Mouse (Mus musculus) neural tube, embryonic 13.5 days (tissue): ENCODE data around the gene Taar7f. TPM values are rescaled to one million over a fixed set of nuclear protein-coding genes. Genes with fewer than 3 reads are reported as not detected.
"Not testable (repeated sequence)": the region's sequence is repeated elsewhere in the genome, so short reads cannot be mapped to it uniquely, and the experiment has no call there.

Source experiments
- ATAC-seq: fragments of 200-750 bp; cut with Nextera tagmentation; 2 replicates; pipeline ENCODE4 v1.8.0; 2017; ENCODE audit warnings: low read depth, mild to moderate bottlenecking, moderate TSS enrichment, moderate library complexity
- H3K27ac ChIP-seq: fragments of 300-500 bp; sonication (generic); replicated peaks from 2 replicates; pipeline ENCODE4 v1.5.1; 2015; ENCODE audit warnings: moderate library complexity, mild to moderate bottlenecking, inconsistent platforms
- H3K27me3 ChIP-seq: fragments of 300-500 bp; sonication (generic); 2 replicates; pipeline ENCODE4 v1.6.1; 2015; ENCODE audit warnings: mild to moderate bottlenecking, inconsistent platforms
- H3K36me3 ChIP-seq: fragments of 300-500 bp; sonication (generic); 2 replicates; pipeline ENCODE4 v1.6.1; 2015; ENCODE audit warnings: mild to moderate bottlenecking, inconsistent platforms
- H3K4me1 ChIP-seq: fragments of 300-500 bp; sonication (generic); replicated peaks from 2 replicates; pipeline ENCODE4 v1.6.1; 2015; ENCODE audit warnings: inconsistent platforms
- H3K4me2 ChIP-seq: fragments of 300-500 bp; sonication (generic); 2 replicates; pipeline ENCODE4 v1.6.1; 2015; ENCODE audit warnings: inconsistent platforms, mild to moderate bottlenecking, moderate library complexity
- H3K4me3 ChIP-seq: fragments of 300-500 bp; sonication (generic); 2 replicates; pipeline ENCODE4 v1.5.1; 2015; ENCODE audit warnings: mild to moderate bottlenecking, inconsistent platforms
- H3K9ac ChIP-seq: fragments of 300-500 bp; sonication (generic); 2 replicates; pipeline ENCODE4 v1.6.1; 2015; ENCODE audit warnings: moderate library complexity, mild to moderate bottlenecking, inconsistent platforms
- H3K9me3 ChIP-seq: fragments of 300-500 bp; sonication (generic); 2 replicates; pipeline ENCODE4 v1.6.1; 2016; ENCODE audit warnings: inconsistent platforms
- WGBS: fragments of 180-500 bp; shearing (Covaris S2); methylation state at CpG from one replicate; pipeline ENCODE4 v1.1.7; 2015; 5-methylcytosine and 5-hydroxymethylcytosine counted together
- polyA plus RNA-seq: library from polyadenylated mRNA; unstranded; fragments of >200 nt; fragmentation: Nextera tagmentation; extraction: Ambion mirVana; gene quantifications from 2 replicates; pipeline ENCODE4 v1.2.1, GENCODE M21; 2015

The Taar7f gene
- polyA plus RNA-seq = not detected in 2 replicates

GRCm38 (mm10) chr10:24049210-24049609 is at the start of gene Taar7f:
Gene Taar7f, plus strand, starts transcription at chr10:24049510.
- no peak for ATAC-seq
- Histone ChIP-seq H3K36me3 (no peaks in the 10 kb centered on the region), H3K9me3 (no peaks in the 10 kb centered on the region), H3K27me3 (no peaks in the 10 kb centered on the region), H3K9ac (no peak within 1 kb of the TSS), H3K27ac (no peak within 1 kb of the TSS), H3K4me3 (no peak within 1 kb of the TSS), H3K4me2 (no peak within 1 kb of the TSS), H3K4me1 (no peaks in the 10 kb centered on the region)

GRCm38 (mm10) chr10:23999639-24000038 is 49.7 kb upstream of the Taar7f start, which contains the start of gene Taar7b:
Gene Taar7b, plus strand, starts transcription at chr10:23999939.
- no peaks in the 10 kb centered on the region for H3K9me3 ChIP-seq
- H3K27me3 ChIP-seq = no peaks in the 10 kb centered on the region
- no peak within 1 kb of the TSS for H3K4me3 ChIP-seq
- no peak for ATAC-seq
- no peaks in the 10 kb centered on the region for H3K36me3 ChIP-seq
- no peak within 1 kb of the TSS for H3K9ac ChIP-seq
- no peak within 1 kb of the TSS for H3K4me2 ChIP-seq
- H3K27ac ChIP-seq = no peak within 1 kb of the TSS
- 77% methylated on average over 1 of the region's 1 CpGs for WGBS
- H3K4me1 ChIP-seq = no peaks in the 10 kb centered on the region

- no peak overlapping the region for H3K4me3 ChIP-seq
- 78% methylated on average over 1 of the region's 1 CpGs for WGBS
- ATAC-seq = no peak
Observed at GRCm38 (mm10) chr10:24006442-24006841, 42.9 kb upstream of the Taar7f start.

GRCm38 (mm10) chr10:24007034-24007433 is 42.3 kb upstream of the Taar7f start:
- WGBS = 59% methylated on average over 2 of the region's 2 CpGs
- H3K27me3 ChIP-seq = no peaks in the 10 kb centered on the region
- H3K36me3 ChIP-seq = no peaks in the 10 kb centered on the region
- H3K4me1 ChIP-seq = no peaks in the 10 kb centered on the region
- no peak overlapping the region for H3K9ac ChIP-seq
- H3K4me2 ChIP-seq = no peak overlapping the region
- H3K27ac ChIP-seq = no peak overlapping the region
- ATAC-seq = no peak
- H3K9me3 ChIP-seq = no peaks in the 10 kb centered on the region
- no peak overlapping the region for H3K4me3 ChIP-seq

More at GRCm38 (mm10) chr10:24006442-24006841, 42.9 kb upstream of the Taar7f start:
- H3K4me2 ChIP-seq = no peak overlapping the region
- H3K27me3 ChIP-seq = no peaks in the 10 kb centered on the region
- H3K36me3 ChIP-seq = no peaks in the 10 kb centered on the region
- H3K9me3 ChIP-seq = no peaks in the 10 kb centered on the region
- H3K9ac ChIP-seq = no peak overlapping the region
- no peaks in the 10 kb centered on the region for H3K4me1 ChIP-seq
- no peak overlapping the region for H3K27ac ChIP-seq

- no peak for ATAC-seq
- Histone ChIP-seq H3K27ac (no peak overlapping the region), H3K9ac (no peak overlapping the region), H3K4me2 (no peak overlapping the region), H3K9me3 (no peaks in the 10 kb centered on the region), H3K4me1 (no peaks in the 10 kb centered on the region), H3K4me3 (no peak overlapping the region), H3K36me3 (no peaks in the 10 kb centered on the region), H3K27me3 (no peaks in the 10 kb centered on the region)
- WGBS = 81% methylated on average over 1 of the region's 1 CpGs
Observed at GRCm38 (mm10) chr10:24008143-24008542, 41.2 kb upstream of the Taar7f start.

GRCm38 (mm10) chr10:24026922-24027321 is 22.4 kb upstream of the Taar7f start, which contains the start of gene Taar7d:
Gene Taar7d, plus strand, starts transcription at chr10:24027222.
- Histone ChIP-seq H3K36me3 (no peaks in the 10 kb centered on the region), H3K4me3 (no peak within 1 kb of the TSS), H3K4me2 (no peak within 1 kb of the TSS), H3K9me3 (no peaks in the 10 kb centered on the region), H3K27ac (no peak within 1 kb of the TSS), H3K27me3 (no peaks in the 10 kb centered on the region), H3K9ac (no peak within 1 kb of the TSS), H3K4me1 (no peaks in the 10 kb centered on the region)
- no peak for ATAC-seq

GRCm38 (mm10) chr10:24031347-24031746 is 18.0 kb upstream of the Taar7f start:
- Histone ChIP-seq H3K4me3 (no peak overlapping the region), H3K4me1 (no peaks in the 10 kb centered on the region), H3K27me3 (no peaks in the 10 kb centered on the region), H3K9ac (no peak overlapping the region), H3K4me2 (no peak overlapping the region), H3K9me3 (no peaks in the 10 kb centered on the region), H3K36me3 (no peaks in the 10 kb centered on the region), H3K27ac (no peak overlapping the region)
- no peak for ATAC-seq

GRCm38 (mm10) chr10:24037314-24037713 is 12.0 kb upstream of the Taar7f start, which contains the start of gene Taar7e:
Gene Taar7e, plus strand, starts transcription at chr10:24037614.
- Histone ChIP-seq H3K27me3 (no peaks in the 10 kb centered on the region), H3K4me1 (no peaks in the 10 kb centered on the region)
- WGBS = 97% methylated on average over 2 of the region's 2 CpGs

GRCm38 (mm10) chr10:24040120-24040869 is 9.0 kb upstream of the Taar7f start:
- H3K9ac ChIP-seq = no peak overlapping the region
- WGBS = 79% methylated on average over 2 of the region's 2 CpGs
- ATAC-seq = no peak
- no peaks in the 10 kb centered on the region for H3K36me3 ChIP-seq
- H3K4me3 ChIP-seq = no peak overlapping the region
- H3K27ac ChIP-seq = no peak overlapping the region
- no peaks in the 10 kb centered on the region for H3K9me3 ChIP-seq
- no peak overlapping the region for H3K4me2 ChIP-seq
- no peaks in the 10 kb centered on the region for H3K27me3 ChIP-seq
- no peaks in the 10 kb centered on the region for H3K4me1 ChIP-seq

More at GRCm38 (mm10) chr10:24037314-24037713, 12.0 kb upstream of the Taar7f start, which contains the start of gene Taar7e:
- Histone ChIP-seq H3K36me3 (no peaks in the 10 kb centered on the region), H3K9ac (no peak within 1 kb of the TSS), H3K27ac (no peak within 1 kb of the TSS), H3K4me3 (no peak within 1 kb of the TSS), H3K4me2 (no peak within 1 kb of the TSS), H3K9me3 (no peaks in the 10 kb centered on the region)
- no peak for ATAC-seq

GRCm38 (mm10) chr10:24052039-24052438 is 2.7 kb downstream of the Taar7f start:
- Histone ChIP-seq H3K4me2 (no peak overlapping the region), H3K27me3 (no peaks in the 10 kb centered on the region), H3K36me3 (no peaks in the 10 kb centered on the region), H3K9ac (no peak overlapping the region), H3K4me3 (no peak overlapping the region), H3K9me3 (no peaks in the 10 kb centered on the region), H3K27ac (no peak overlapping the region), H3K4me1 (no peaks in the 10 kb centered on the region)
- WGBS = 80% methylated on average over 5 of the region's 5 CpGs
- no peak for ATAC-seq

GRCm38 (mm10) chr10:24058986-24059385 is 9.7 kb downstream of the Taar7f start:
- no peaks in the 10 kb centered on the region for H3K4me1 ChIP-seq
- no peak for ATAC-seq
- WGBS = 91% methylated on average over 3 of the region's 3 CpGs
- H3K27me3 ChIP-seq = no peaks in the 10 kb centered on the region
- no peak overlapping the region for H3K4me3 ChIP-seq
- H3K9me3 ChIP-seq = no peaks in the 10 kb centered on the region
- no peak overlapping the region for H3K9ac ChIP-seq
- H3K36me3 ChIP-seq = no peaks in the 10 kb centered on the region
- H3K27ac ChIP-seq = no peak overlapping the region
- H3K4me2 ChIP-seq = no peak overlapping the region

- H3K9ac ChIP-seq, ATAC-seq, H3K27me3 ChIP-seq, H3K4me3 ChIP-seq, H3K9me3 ChIP-seq, H3K4me2 ChIP-seq, H3K27ac ChIP-seq, H3K36me3 ChIP-seq, H3K4me1 ChIP-seq: not testable (repeated sequence)
- 56% methylated on average over 2 of the region's 2 CpGs for WGBS
Observed at GRCm38 (mm10) chr10:24074751-24075150, 25.4 kb downstream of the Taar7f start.

GRCm38 (mm10) chr10:24076200-24076599 is 26.9 kb downstream of the Taar7f start, which contains the start of gene Taar8a:
Gene Taar8a, plus strand, starts transcription at chr10:24076500.
- H3K27ac ChIP-seq, H3K4me1 ChIP-seq, H3K4me3 ChIP-seq, H3K9me3 ChIP-seq, H3K4me2 ChIP-seq, H3K27me3 ChIP-seq, H3K9ac ChIP-seq, ATAC-seq, H3K36me3 ChIP-seq: not testable (repeated sequence)
- 85% methylated on average over 2 of the region's 4 CpGs for WGBS
